Mouse (Mus musculus): ENCODE results near the gene Kars.

GRCm38 (mm10) chr8:111968991-111969390, 42.1 kb downstream of the Kars start:
- TF ChIP-seq POLR2A (IDR thresholded peaks at IDR 0.05; ENCODE audit: low read depth, low read length) (no peak), CTCF (IDR thresholded peaks at IDR 0.05; ENCODE audit: extremely low read depth, insufficient read depth, insufficient read length, insufficient replicate concordance) (no peak)

All from spleen, adult 2 months (tissue).